Mouse (Mus musculus) WW6 (cell line): ENCODE measurements around the gene Defb29.

ENCODE experiments used
- DNase-seq: peaks from one replicate; pipeline ENCODE4 v3.0.0-alpha.2; 2013; ENCODE audit warnings: low read depth, low spot score

Defb29 gene

DNA sequence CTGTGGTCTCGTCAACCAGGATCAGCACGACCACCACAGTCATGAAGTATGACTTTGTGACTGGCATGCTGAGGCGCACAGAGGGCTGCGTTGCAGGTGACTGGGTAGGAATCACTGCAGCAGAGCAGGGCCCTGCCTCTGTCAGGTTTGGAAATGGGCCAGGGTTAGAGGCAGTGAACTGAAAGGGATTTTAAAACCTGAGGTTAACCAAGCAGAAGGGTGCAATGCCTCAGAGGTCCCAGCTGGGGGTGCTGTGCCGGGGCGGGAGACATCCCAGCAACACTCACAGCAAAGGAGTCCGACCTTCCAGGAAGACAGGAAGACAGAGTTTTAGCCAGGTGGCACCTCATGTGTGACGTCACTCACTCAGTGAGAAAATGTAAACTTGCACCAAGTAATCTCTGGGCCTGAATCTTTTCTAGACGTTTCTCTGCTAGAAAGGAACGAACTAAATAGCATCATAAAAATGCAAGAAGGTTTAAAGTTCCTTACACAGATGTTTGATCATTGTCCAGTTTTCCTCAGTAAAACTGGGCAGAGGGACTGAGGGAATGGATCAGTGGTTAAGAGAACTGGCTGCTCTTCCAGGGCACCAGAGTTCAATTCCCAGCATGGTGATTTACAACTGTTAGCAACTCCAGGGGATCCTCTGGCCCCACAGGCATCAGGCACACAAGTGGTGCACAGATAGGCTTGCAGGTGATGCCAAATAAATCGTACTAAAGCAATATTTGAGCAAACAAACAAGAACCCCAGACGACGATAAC, at the start of gene Defb29:
Gene Defb29, minus strand, starts transcription at position 155 of the 767 bp plus-strand sequence.
- peak; percentile 29 for DNase-seq

DNA sequence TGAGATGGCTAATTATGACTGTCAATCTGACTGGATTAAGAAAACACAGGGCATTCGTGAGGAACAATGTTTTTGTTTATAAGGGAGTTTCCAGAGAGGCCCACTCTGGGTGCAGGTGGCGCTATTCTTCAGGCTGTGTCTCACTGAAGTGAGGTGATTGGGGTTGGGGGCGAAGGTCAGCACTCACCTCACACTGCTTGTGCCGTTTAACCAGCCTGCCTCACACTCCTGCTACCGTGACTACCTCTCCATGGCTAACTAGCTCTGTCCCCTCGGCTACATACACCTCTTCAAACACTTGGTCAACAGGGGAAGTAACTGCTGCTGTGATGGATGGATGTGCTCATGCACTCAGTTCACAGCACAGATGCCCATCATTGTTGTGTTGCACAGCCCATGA, 49.1 kb upstream of the Defb29 start:
- no peak for DNase-seq

GRCm38 (mm10) chr2:152588450-152588849, 48.6 kb upstream of the Defb29 start:
- DNase-seq: no peak

DNA sequence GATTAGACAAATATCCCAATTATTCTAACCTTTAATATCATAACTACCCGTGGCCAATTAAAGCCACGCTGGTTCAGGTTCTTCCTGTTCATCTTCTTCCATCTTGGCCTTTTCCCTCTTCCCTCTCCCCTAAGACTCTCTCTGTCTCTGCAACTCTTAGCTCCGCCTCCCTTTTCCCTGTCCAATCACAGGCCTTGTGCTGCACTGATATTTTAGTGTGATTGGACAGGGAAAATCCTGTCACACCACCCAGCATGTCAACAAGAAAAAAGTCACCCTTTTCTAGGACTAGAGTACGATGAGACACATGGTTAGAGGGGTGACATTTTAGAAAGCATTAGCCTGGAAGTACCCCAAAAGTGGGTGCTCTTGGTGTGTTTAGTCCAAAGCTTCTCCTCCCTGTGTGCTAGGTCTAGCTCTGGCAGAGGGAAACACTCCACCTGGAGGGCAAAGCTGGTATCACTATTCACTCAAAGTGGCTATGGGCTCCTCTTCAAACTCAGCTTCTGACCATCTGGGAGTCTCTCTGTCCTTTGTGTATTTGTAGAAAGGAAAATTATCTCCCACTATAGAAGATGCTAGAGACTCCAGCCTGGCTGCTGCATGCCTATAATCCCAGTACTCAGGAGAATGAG, 47.1 kb upstream of the Defb29 start:
- peak; percentile 22 for DNase-seq

DNA sequence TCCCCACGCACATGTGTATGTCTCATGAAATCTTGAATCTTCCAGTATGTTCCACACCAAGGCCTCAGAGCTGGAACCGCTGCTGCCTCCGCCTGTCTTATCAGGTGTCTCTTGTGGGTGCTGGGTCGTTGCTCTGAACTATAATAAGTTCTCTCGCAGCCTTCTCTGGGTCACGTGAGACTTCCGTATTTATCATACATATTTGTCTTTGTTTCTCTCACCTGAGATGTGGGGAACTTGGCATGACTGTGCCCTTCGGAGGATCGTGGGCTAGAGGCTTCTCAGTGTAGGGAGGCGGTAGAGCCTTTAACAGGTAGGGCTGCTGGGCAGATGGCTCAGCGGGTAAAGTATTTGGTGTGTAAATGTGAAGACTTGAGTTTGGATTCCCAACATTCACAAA, 40.7 kb upstream of the Defb29 start:
- DNase-seq: no peak

GRCm38 (mm10) chr2:152580107-152580506, 40.2 kb upstream of the Defb29 start, which contains the start of gene Defb19:
Gene Defb19, minus strand, starts transcription at chr2:152580312.
- DNase-seq: no peak

DNA sequence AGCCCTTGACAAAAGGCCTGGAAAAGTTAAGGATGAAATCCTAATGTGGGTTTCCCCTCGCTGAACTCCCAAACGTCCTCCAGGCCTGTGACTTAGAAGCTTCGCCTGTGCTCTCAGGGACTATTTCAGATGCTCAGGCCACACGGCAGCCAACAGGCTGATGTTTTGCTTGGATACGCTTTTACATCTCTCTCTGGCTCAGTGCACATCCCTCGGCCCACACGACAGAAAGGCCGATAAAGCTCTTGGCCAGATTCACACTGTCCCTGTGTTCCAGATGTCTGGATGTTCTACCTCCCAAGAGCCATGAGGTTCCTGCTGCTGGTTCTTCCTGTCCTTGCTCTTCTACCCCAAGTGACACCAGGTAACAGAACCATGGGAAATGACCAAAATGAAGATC, 33.6 kb upstream of the Defb29 start:
- DNase-seq: no peak

- DNase-seq: peak; percentile 22
These were observed 32.4 kb upstream of the Defb29 start, which contains the start of gene Defb21 for GRCm38 (mm10) chr2:152572114-152572794. Gene Defb21, plus strand, starts transcription at chr2:152572744.

GRCm38 (mm10) chr2:152570313-152570712, 30.4 kb upstream of the Defb29 start:
- no peak for DNase-seq

GRCm38 (mm10) chr2:152569881-152570280, 30.0 kb upstream of the Defb29 start:
- no peak for DNase-seq

DNA sequence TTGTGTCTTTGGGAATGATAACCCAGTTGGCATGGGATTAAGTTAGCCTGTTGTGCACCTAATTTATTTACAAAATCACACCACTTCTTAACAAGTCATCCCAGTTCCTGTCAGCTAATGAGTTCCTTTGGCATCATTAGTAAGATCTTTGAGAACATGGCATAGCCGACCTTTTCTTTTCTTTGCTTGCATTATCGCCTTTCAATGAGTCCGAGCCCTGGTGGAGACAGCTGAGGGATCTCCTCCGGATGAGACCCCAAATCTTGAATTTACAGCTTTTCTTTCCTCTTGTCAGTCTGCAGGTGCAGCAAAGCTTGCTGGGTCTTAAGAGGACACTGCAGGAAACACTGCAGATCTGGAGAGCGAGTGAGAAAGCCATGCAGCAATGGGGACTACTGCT, 29.1 kb upstream of the Defb29 start, which contains the start of gene Gm17416:
Gene Gm17416, plus strand, starts transcription at position 301 of the 400 bp plus-strand sequence.
- DNase-seq: no peak

DNA sequence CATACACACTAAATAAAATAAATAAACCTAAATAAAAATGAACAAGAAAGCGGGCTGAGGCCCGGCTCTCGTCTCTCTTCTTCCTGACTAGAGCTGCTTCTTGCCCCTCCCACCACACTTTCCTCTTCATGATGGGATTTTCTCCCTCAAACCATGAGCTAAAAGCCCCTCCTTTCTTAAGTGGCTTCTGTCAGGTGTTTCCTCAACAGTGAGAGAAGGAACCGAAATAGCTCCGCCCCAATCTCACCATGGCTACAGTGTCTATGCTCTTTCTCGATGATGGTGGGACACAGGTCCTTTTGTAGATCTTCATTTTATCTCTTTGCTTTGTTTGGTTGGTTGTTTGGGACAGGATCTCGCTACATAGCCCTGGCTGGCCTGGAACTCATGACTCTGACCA, 16.8 kb upstream of the Defb29 start:
- no peak for DNase-seq

DNA sequence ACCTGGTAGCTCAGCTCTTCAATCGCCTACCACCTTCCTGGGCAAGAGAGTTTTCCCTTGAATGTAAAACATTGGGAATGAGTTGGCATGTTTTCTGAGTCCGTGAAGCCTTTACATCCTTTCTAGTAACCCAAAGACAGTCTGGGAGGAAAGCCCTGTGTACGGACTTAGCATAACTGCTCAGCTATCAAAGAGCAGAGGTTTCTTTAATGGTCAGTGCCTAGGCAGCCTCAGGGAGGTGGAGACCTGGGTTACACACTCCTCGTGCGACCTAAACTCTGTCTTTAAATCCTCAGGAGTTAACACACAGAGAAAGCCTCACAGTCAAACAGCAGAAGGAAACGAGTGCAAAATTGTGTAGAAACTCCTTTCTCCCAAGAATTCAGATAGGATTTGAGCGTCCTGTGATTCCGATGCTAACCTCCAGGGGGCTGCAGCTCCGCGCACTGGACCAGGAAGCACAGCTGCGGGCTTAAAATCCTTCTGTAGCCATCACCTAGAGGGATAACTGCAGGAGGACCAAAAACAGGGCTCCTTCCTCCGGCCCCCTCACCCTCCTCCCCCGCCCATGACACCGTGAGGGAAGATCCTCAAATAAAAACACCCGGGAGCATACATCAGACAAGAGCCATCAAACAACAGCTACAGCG, 14.0 kb upstream of the Defb29 start:
- no peak for DNase-seq

- no peak for DNase-seq
These were observed 8.2 kb upstream of the Defb29 start for GRCm38 (mm10) chr2:152548124-152548523.

GRCm38 (mm10) chr2:152544691-152545090, 4.8 kb upstream of the Defb29 start:
- DNase-seq: peak; percentile 36

DNA sequence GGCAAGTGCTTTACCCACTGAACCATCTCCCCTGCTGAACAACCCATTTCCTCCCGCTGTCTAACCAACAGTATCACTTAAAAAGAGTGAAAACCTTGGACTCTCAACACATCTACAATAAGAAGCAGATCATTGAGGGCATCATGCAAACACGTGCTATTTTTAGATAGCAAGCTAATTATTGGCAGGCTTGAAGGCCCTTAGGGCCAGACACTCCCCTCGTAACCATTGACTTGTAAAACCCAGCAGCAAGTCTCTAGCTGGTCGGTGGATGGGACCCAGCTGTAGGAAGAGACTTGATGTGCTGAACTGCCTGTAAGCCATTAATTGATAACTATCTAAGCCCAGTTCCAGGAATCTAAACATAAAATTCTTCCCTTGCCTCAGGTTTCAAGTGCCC, 3.6 kb upstream of the Defb29 start:
- no peak for DNase-seq

DNA sequence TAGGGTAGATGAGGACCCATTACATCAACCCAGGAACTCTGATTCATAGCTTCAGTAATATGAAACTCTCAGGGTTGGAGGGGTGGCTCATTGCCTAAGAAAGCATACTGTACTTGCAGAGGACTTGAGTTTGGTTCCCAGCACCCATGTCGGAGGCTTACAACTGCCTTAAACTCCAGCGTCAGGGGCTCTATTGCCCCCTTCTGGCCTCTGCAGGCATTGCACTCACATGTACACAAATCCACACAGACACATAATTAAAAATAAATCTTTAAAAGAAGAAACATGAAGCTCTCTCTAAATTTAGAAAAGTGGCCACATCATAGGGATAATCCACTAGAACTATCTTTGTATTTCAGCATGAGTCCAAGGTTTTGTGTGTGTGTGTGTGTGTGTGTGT, 3.0 kb upstream of the Defb29 start:
- DNase-seq: no peak

- DNase-seq: no peak
These were observed 2.1 kb upstream of the Defb29 start for GRCm38 (mm10) chr2:152541979-152542378.

- no peak for DNase-seq
These were observed 21.9 kb downstream of the Defb29 start, which contains the start of gene Defb28 for GRCm38 (mm10) chr2:152517981-152518380. Gene Defb28, plus strand, starts transcription at chr2:152518255.

- no peak for DNase-seq
These were observed 23.8 kb downstream of the Defb29 start for GRCm38 (mm10) chr2:152516084-152516483.

- no peak for DNase-seq
These were observed 28.3 kb downstream of the Defb29 start, which contains the start of gene Defb26 for GRCm38 (mm10) chr2:152511592-152511991. Gene Defb26, minus strand, starts transcription at chr2:152511692.

DNA sequence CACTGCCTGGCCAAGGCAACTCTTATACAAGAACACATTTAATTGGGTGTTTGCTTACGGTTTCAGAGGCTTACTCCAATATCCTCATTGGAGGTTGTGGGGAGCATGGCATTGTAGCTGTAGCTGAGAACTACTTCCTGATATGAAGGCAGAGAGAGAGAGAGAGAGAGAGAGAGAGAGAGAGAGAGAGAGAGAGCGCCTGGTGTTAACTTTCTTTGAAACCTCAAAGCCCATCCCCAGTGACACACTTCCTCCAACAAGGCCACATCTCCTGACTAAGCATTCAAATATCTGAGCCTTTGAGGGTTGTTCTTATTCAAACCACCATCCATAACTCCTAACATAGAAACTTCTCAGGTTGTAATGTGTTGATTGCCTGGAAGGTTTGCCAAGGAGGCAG, 35.9 kb downstream of the Defb29 start:
- no peak for DNase-seq
